Mouse (Mus musculus) cerebellum, adult 9-10 months (tissue): Measurements from ENCODE around the gene Ccdc106.

Experiments
- DNase-seq: peaks from one replicate; pipeline ENCODE4 v3.0.0; 2022

The Ccdc106 gene

GRCm38 (mm10) chr7:5083325-5084105, 63.2 kb downstream of the Ccdc106 start:
- DNase-seq = no peak

GRCm38 (mm10) chr7:5085512-5085911, 65.2 kb downstream of the Ccdc106 start:
- DNase-seq = no peak

- peak; percentile 8 for DNase-seq
Measured at GRCm38 (mm10) chr7:5086921-5087440, 66.6 kb downstream of the Ccdc106 start.

- peak; percentile 4 for DNase-seq
Measured at GRCm38 (mm10) chr7:5087886-5088285, 67.5 kb downstream of the Ccdc106 start.

- DNase-seq = no peak
Measured at GRCm38 (mm10) chr7:5089853-5090252, 69.5 kb downstream of the Ccdc106 start.

- DNase-seq = no peak
Measured at GRCm38 (mm10) chr7:5091008-5091728, 70.8 kb downstream of the Ccdc106 start.

GRCm38 (mm10) chr7:5092381-5092780, 72.0 kb downstream of the Ccdc106 start:
- no peak for DNase-seq

GRCm38 (mm10) chr7:5092831-5093510, 72.6 kb downstream of the Ccdc106 start:
- no peak for DNase-seq

- DNase-seq = no peak
Measured at GRCm38 (mm10) chr7:5098769-5099168, 78.4 kb downstream of the Ccdc106 start.

GRCm38 (mm10) chr7:5099796-5100195, 79.4 kb downstream of the Ccdc106 start:
- no peak for DNase-seq

GRCm38 (mm10) chr7:5101066-5101663, 80.8 kb downstream of the Ccdc106 start:
- no peak for DNase-seq

GRCm38 (mm10) chr7:5102564-5102963, 82.2 kb downstream of the Ccdc106 start:
- DNase-seq = no peak

GRCm38 (mm10) chr7:5108272-5108671, 87.9 kb downstream of the Ccdc106 start:
- no peak for DNase-seq

- no peak for DNase-seq
Measured at GRCm38 (mm10) chr7:5109301-5109700, 88.9 kb downstream of the Ccdc106 start.
